9 mouse cellular contexts compared by ENCODE assay signal in the genomic region with DNA sequence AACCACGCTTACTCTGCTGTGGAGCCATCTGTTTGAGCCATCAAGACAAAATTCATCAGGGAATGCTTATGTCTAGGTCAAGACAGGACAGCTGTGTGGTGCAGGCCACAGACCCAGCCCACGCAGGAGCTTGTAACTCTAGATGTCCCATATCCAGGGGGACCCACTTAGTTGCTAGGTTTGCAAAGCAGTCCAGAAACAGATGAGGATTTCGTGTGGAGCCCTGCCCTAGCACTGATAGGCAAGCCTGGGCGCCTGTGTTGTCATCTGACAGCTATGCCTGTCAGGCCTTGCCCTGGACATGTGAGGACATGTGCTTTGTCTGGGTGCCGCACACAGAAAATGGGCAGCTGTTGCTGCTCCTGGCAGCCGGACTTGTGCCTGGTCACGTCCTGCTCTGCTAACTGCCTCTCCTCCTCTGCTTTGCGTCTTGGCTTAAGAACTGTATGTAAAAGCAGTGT.
DNase-seq lines count a peak whose midpoint lies in the region; ATAC-seq and TF ChIP-seq lines count a peak whose summit lies in the region.
"Had no signal": no experiment of that assay in that cellular context is flagged by ENCODE, and none has a peak within 500 bp of the region (broad histone marks: within the 10 kb centered on the region; RNA-seq: fewer than 3 reads in every experiment).

No protein-coding gene starts in this region.

- DNase-seq in cerebellum, adult 9-11 months: peak; percentile 12
- DNase-seq in cerebellum, adult 11 months: no peak
- DNase-seq in brain, embryonic 14.5 days (ENCODE audit: low read depth): peak; percentile 35
- DNase-seq in gonadal fat pad, adult 2 months (ENCODE audit: low read depth): peak; percentile 83
- DNase-seq in spleen, postnatal 4 days (ENCODE audit: low spot score in 2 of 2): no peak

- H3K9me3 ChIP-seq in lung, embryonic 15.5 days: no peaks in the 10 kb centered on the region; the same call in 1 of the 2 replicates
- H3K9me3 ChIP-seq in forebrain, embryonic 12.5 days: no peaks in the 10 kb centered on the region
- H3K9me3 ChIP-seq: neural tube, embryonic 13.5 days had no signal

- H3K36me3 ChIP-seq in lung, embryonic 15.5 days: no peaks in the 10 kb centered on the region
- no peaks in the 10 kb centered on the region for H3K36me3 ChIP-seq in forebrain, embryonic 12.5 days (replicated peaks)
- H3K36me3 ChIP-seq: neural tube, embryonic 13.5 days had no signal

- no peak overlapping the region for H3K27ac ChIP-seq in lung, embryonic 15.5 days
- no peak overlapping the region for H3K27ac ChIP-seq in forebrain, embryonic 12.5 days
- H3K27ac ChIP-seq: neural tube, embryonic 13.5 days had no signal

- no peak for TF ChIP-seq POLR2A in brain, embryonic 14.5 days (IDR thresholded peaks at IDR 0.05; ENCODE audit: borderline replicate concordance, extremely low read depth, insufficient read depth, insufficient read length, poor library complexity, severe bottlenecking)

- peak; percentile 69; the same call in 1 of the 2 replicates for ATAC-seq in lung, embryonic 15.5 days (ENCODE audit: borderline replicate concordance, extremely low read depth, low FRiP score, low TSS enrichment)
- no peak for ATAC-seq in megakaryocyte-erythroid progenitor cell, adult 5-6 weeks (replicated peaks; ENCODE audit: low FRiP score, low TSS enrichment, poor library complexity, severe bottlenecking)
- ATAC-seq in forebrain, embryonic 12.5 days (ENCODE audit: low FRiP score): no peak

- no peak for TF ChIP-seq CTCF in brain, embryonic 14.5 days (IDR thresholded peaks at IDR 0.05; ENCODE audit: borderline replicate concordance, extremely low read depth, insufficient read depth, insufficient read length)

- H3K9ac ChIP-seq in lung, embryonic 15.5 days: no peak overlapping the region
- H3K9ac ChIP-seq in forebrain, embryonic 12.5 days: no peak overlapping the region
- H3K9ac ChIP-seq: neural tube, embryonic 13.5 days had no signal

- no peaks in the 10 kb centered on the region for H3K27me3 ChIP-seq in lung, embryonic 15.5 days
- 0 out of 2 replicates have a peak, but pooled peaks cover under 1% of the 10 kb centered on the region for H3K27me3 ChIP-seq in forebrain, embryonic 12.5 days

- H3K4me2 ChIP-seq in lung, embryonic 15.5 days: no peak overlapping the region
- H3K4me2 ChIP-seq in forebrain, embryonic 12.5 days: no peak overlapping the region
- H3K4me2 ChIP-seq: neural tube, embryonic 13.5 days had no signal

- H3K4me3 ChIP-seq in lung, embryonic 15.5 days: no peak overlapping the region
- no peak overlapping the region for H3K4me3 ChIP-seq in forebrain, embryonic 12.5 days (replicated peaks)
- H3K4me3 ChIP-seq: neural tube, embryonic 13.5 days had no signal

- H3K4me1 ChIP-seq in lung, embryonic 15.5 days: peaks cover 4% of the 10 kb centered on the region; the same call in 1 of the 2 replicates
- H3K4me1 ChIP-seq in forebrain, embryonic 12.5 days: peaks cover 10% of the 10 kb centered on the region

- WGBS in lung, embryonic 15.5 days: 55% methylated on average over 8 of the region's 8 CpGs
- WGBS in forebrain, embryonic 12.5 days: 83% methylated on average over 8 of the region's 8 CpGs

Comparison
In these comparisons a context has a peak if more than half of its experiments do, and no peak if none do; other contexts are left out.
1. DNase-seq: peak in cerebellum, adult 9-11 months (single experiment), brain, embryonic 14.5 days (single experiment) and gonadal fat pad, adult 2 months (single experiment); none in cerebellum, adult 11 months (single experiment) and spleen, postnatal 4 days (0 of 2).